Mouse (Mus musculus): ENCODE results near the gene Abhd15. TPM values are rescaled to one million over a fixed set of nuclear protein-coding genes. Genes with fewer than 3 reads are reported as not detected.
"Not testable (repeated sequence)": the region's sequence is repeated elsewhere in the genome, so short reads cannot be mapped to it uniquely, and the experiment has no call there.

The Abhd15 gene
- total RNA-seq, 2 experiments from 2014 or later: 12.6 to 14.0 TPM

DNA sequence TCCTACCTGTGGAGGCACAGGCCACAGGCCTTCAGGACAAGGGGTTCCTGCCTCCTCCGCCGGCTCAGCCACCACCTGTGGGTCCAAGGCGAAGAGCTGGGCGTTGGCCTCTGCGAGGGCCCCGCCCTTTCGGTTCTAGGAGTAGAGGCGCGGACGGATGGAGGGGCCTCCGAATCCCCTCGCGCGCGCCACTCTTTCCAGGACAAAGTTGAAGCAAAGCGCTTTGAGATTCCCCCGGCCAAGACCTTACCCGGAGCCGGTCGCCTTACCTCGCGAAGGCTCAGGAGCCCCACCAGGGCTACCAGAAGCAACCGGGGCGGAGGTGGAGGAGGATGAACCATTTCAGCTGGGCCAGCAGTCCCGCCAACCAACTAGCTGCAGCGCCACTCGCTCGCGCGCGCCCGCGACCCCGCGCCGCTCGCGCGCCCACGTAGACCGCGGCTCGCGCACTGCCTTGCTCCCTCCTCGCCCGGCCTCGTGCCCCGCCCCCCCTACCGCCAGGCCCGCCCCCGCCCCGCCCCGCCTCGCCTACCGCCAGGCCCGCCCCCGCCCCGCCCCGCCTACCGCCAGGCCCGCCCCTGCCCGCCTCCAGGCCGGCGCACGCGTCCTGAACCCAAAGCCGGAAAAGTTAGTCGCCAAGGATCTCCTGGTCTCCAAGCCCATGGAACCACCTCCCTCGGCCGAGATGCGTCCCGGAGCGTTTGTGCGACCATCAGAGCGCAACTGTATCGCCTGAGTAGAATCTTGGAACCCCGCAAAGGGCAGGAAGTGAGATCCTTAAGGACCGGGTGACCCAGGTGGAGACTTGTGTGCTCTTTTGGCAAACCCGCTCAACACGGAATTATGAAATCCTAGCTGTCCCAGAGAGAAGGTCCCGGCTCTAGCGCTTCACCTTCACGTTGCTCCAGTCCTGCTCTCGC, 1.8 kb upstream of the Abhd15 start:
- DNase-seq: peak; percentile 90 to 94

DNA sequence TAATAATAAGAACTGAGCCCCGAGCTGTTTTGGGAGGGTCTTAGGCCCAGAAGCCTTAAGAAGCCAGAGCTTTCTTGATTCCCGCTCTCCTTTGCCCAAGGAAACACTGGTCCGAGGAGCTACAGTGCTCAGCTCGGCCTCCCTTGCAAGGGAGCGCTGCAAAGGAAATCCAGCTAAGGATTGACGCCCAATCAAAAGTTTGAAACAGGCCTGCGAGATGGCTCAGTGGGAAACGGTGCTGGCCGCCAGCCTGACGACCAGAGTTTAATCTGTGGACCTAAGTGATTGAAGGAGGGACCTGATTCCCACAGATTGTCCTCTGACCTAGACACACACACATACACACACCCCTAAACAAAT, 1.1 kb upstream of the Abhd15 start:
- no peak for DNase-seq

DNA sequence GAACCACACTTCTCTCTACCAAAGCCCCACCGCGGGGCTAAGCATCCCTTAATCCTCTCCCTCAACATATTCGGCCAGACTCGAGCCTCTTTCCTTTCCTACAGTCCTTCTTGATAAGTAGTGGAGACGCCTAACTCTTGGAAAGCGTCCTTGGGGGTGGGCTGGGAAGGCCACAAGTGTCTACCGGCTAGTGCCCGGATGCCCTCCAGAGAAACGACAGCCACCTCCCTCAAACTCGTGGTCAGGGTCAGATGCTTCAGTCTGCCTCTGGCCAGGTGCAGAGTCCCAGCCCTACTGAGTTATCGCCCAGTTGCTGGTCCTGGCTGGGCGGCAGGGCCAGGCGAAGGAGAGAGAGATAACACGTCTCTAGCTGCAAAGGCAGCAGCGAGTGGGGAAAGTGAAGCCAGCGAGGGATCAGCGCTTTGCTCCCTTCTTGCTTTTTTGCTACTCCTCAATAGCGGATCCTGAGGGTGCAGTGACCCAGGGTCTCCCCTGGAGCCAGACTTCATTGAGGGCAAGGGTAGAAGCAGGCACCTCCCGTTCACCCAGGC, 565 bp upstream of the Abhd15 start:
- no peak for DNase-seq

DNA sequence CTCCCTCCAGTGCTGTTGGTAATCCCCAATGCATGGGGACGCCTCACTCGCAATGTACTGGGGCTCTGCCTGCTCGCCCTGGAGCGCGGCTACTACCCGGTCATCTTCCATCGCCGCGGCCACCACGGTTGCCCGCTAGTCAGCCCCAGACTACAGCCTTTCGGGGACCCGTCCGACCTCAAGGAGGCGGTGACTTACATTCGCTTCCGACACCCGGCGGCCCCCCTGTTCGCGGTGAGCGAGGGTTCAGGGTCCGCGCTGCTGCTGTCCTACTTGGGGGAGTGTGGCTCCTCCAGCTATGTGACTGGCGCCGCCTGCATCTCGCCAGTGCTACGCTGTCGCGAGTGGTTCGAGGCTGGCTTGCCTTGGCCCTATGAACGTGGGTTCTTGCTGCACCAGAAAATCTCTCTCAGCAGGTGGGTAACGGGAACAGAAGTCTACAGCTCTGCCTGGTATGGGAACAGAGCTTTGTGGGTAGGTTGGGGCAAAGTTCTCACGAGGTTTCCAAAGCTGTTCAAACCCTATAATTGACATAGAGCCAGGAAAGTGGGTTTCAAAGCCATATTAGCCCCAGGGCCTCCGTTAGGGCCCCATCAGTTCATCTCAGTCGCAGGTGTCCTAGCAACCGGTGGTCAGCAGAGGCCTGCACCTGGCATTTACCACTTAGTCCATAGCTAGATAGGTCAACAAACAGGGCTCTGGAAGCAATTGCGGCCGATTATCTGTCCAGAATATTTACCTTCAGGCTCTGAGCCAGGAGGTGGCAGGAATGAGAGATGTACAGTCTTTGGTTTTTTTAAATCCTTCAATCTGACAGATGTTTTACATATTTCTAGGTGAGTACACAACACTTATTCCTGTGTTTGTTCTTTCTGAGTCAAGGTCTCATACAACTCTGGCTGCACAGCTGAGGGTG, 974 bp downstream of the Abhd15 start, which contains the start of gene Trp53i13:
Gene Trp53i13, minus strand, starts transcription at position 344 of the 916 bp plus-strand sequence.
- DNase-seq: no peak

DNA sequence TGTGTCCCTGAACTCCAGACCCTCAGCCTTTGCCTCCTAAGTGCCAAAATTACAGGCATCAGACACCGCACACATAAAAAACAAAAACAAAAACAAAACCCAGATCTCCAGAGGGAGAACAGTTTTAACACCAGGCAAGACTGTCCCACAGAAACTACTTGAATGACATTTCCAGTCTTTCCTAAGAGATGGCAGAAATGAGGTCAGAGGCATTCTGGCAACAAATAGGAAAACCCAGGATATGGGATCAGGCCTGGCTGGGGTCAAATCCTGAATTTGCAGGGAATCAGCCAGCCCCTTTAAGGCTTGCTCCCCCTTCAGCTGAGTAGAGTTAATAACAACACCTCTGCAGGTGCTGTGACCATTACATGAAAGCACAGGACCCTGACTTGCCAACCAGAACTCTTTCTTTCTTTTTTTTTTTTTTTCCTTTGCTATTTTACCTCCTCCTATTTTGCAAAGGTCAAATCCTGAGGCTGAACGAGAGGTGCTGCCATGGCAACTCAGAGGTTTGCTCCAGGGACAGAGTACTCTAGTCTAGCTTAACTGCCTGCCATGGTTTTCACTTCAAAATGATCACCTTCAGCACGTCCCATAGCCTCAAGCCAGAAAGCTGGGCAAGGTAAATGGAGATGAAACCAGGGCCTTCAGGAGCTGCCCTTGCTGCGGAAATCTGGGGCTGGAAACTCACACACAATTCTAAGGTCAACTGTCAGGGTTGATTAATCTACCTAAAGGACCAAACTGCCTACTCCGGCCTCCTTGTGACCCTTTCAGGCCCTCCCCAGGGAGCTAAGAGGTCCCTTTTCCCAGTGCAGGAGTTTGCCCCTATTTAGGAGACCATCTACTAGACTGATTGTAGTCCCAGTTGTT, 1.9 kb downstream of the Abhd15 start:
- no peak for DNase-seq

DNA sequence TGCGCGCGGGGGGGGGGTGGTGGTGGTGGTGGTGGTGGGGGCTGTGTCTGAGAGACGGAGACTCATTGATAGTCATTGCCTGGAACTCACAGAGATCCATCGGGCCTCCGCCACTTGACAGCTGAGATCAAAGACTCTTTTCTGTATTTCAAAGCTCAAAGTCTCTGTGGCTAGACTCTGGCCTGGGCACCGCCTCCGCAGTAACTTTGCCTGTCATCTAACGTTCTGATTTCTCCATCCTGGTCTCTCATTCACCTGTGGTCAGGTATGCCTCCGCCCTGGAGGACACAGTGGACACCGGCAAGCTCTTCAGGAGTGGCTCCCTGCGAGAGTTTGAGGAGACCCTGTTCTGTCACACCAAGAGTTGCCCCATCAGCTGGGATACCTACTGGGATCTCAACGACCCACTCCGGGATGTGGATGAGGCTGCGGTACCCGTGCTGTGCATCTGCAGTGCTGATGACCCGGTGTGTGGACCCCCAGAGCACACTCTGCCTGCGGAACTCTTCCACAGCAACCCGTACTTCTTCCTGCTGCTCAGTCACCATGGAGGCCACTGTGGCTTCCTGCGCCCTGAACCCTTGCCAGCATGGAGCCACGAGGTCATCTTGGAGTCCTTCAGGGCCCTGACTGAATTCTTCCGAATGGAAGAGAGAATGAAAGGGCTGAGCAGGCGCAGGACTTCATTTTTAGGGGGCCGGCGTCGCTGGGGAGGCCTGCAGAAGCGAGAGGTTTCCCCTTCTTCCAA, 3.3 kb downstream of the Abhd15 start:
- DNase-seq: peak in 1 of 2 experiments; percentile 65

DNA sequence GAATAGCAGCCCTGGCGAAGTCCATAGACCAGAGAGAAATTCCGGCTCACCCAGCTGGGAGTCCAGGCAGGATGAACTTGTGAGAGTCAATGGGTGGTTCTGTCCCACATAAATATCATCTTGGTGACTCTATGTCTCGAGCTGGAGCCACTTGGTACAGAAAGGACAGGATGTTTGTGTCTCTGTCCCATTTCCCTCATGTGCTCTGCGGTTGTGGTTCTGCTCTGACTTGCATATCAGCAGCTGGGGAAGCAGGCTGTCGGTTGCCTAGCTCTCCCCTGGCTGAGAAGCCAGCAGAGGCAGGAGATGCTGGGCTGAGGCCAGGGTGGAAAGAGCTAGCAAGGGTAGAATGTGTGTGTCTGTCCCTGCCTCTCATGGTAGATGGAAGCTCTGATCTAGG, 4.1 kb downstream of the Abhd15 start, which contains the start of gene Gm10392:
Gene Gm10392, minus strand, starts transcription at position 156 of the 400 bp plus-strand sequence.
- no peak for DNase-seq

DNA sequence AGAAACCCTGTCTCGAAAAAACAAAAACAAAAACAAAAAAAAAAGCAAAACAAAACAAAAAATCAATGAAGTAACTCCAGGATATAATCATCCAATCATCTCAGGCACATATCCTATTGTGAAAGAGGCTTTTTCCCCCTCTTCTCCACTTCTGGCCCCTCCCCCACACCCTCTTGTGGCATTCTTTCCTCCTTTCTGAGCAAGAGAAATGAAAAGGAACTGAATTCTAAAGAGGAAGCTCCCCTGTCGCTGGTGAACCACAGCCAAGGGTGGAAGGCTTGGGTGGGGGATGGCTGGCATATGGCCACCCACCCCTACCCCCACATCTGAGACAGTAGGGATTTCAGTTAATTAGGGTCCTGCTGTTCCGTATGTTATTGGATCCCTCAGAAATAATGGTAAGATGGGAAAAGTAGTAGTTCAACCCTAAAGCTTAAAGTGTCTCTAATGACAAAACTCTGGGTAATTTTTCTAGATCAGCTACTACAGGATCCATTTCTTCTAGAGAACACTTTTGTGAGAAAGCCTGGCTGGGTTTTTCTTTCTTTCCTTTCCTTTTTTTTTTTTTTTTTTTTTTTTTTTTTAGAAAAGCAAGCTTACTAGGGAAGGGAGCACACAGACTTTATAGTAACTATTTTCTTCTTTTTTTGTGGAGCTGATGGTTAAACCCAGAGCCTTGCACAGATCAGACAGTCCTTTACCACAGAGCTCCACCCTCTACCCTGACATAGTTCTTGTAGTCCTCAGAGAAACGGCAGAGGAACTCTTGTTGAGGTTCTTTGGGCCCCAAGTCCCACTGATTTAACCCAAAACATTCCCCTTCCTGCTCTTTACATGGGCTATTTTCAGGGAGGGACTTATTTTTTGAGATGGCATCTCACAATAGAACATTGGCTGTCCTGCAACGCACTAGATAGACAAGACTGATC, 5.9 kb downstream of the Abhd15 start:
- DNase-seq: no peak

DNA sequence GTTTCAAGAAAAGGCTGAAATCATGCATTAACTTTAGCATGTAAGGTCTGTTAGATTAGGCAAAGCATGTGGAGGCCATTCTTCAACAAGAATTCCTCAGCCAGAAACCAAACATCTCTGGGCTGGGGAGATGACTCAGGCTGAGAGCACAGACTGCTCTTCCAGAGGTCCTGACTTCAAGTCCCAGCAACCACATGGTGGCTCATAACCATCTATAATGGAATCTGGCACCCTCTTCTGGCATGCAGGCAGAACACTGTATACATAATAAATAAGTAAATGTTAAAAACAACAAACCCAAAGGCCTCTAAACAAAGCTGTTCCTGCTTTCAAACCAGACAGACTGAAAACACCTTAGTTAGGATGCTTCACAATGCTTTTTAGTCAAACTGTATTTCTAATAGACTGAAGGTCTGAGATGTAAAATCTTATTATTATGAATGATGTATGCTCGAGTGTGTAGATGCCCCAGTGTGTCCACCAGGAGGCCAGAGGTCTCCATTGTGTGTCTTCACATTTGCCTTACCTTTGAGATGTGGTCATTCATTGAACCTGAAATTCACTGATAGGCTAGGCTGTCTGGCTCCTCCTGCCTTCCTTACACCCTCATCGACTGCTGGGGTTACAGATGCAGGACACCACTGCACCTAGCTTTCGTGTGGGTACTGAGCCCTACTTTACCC, 11.0 kb downstream of the Abhd15 start:
- DNase-seq: no peak

DNA sequence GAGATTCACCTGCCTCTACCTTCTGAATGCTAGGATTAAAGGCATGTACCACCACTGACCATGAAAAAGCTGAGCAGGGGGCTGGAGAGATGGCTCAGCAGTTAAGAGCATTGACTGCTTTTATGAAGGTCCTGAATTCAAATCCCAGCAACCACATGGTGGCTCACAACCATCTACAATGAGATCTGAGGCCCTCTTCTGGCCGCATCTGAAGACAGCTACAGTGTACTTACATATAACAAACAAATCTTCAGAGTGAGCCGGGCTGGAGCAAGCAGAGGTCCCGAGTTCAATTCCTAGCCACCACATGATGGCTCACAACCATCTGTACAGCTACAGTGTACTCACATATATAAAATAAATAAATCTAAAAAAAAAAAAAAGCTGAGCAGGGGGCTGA, 13.5 kb downstream of the Abhd15 start:
- not testable (repeated sequence) for DNase-seq

DNA sequence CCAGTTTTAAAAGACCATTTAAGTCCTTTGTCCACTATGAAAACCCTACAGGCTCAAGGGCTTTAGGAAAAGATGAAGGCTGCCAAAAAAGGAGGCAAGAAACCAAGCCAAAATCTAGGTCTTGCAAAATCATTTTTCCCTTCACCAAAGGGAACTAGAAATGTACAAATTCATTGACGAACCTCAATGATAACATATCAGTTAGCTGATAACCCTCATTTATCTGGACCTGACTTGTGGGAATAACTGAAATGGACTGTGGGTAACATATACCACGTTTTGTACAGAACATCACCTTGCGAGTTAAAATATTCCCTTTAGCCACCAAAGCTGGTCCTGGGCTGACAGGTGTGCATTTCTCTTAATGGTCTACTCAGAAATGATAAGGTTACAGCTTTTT, 14.7 kb downstream of the Abhd15 start:
- no peak for DNase-seq

DNA sequence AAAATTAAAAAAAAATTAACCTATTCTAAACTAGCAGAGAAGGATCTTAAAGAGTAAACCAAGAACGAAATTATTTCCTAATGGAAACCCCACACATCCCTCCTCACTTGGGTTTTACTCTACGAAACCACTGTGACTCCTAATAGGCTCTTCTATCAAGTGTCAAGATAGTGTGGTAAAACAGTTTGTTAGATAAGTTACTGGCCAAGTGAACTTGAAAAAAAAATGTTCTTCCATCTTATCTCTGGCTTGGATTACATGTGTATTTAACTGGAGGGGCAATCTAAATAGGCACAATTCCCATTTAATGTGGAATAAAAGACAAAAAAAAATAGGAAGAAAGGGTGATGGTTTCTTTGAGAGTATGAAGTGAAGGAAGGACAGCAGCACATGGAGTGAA, 15.9 kb downstream of the Abhd15 start:
- no peak for DNase-seq

DNA sequence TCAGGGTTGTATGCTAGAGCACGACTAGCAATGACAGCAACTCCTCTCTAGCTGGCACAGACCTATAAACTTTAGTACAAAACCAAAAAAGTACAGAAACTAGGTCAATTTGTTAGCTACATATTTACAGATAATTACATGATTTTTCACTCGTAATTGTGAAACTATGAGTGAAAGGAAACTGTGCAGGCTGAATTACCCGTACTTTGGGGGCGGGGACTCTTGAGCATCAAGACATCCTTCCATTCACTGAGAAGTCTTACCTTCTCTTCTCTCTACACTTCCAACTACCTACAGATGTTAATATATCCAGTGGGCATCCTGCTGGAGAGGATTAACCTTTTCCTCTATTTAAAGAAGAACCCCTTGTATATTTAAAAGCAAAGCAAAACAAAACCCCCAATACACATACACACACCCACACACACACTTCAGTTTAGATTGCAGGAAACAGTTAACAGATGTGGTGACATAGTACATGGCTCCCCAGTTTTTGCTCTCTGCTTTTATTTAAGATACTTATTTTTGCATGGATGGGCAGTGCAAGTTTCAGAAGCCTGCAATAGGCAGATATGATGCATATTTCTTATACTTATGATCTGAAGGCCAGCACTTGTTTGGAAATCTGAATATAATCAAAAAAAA, 17.4 kb downstream of the Abhd15 start:
- no peak for DNase-seq

DNA sequence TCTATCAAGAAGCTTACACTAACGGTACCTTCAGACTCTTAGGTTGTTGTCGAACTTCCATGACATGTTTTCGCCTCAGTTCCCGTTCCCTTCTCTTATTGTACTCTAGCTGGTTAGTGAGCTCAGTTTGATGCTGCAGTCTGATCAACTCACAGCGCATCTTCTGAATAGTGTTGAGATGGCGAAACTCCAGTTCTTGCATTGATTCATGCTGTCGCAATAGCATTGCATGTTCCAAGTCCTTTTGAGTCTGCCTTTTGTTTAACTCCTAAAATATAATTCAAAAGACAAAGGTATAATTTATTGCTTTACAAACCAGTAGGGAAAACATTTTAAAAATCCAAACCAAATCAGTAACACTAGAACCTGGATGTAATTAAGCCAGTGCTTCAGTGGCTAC, 30.3 kb downstream of the Abhd15 start:
- DNase-seq: no peak

DNA sequence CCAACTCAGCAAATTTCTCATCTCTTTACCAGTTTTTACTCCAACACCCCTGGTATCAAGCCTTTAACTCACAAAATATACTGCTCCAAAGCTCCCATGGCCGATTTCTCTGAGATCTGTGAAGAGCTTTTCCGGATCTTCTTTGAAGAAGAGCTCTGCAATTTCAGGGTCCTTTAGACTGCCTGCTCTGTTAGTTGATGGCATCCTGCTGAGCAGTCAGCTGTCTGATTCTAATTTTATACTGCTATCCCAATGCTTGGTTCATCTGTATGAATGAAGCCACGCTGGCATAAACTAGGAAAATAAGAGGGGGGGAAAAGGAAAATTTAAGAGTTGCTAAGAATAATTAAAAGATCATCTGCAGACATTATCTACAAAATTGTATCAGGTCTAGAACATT, 70.3 kb downstream of the Abhd15 start:
- DNase-seq: no peak

Measured in adrenal gland, postnatal 36 days (tissue).